Mouse (Mus musculus): ENCODE measurements around the gene Cadps.

GRCm38 (mm10) chr14:12583536-12583935 lies 239.3 kb downstream of the Cadps start:
- TF ChIP-seq POLR2A (IDR thresholded peaks at IDR 0.05; ENCODE audit: control insufficient read depth, extremely low read depth, insufficient read depth, low read length, poor library complexity) (no peak), CTCF (IDR thresholded peaks at IDR 0.05; ENCODE audit: borderline replicate concordance, control insufficient read depth, extremely low read depth, insufficient read depth, low read length, poor library complexity) (no peak)
